Mouse (Mus musculus) liver, adult (tissue): ENCODE results near the gene Vipas39.

ENCODE experiments used
- GATA4 ChIP-seq: IDR thresholded peaks from 2 replicates; pipeline ENCODE4 v1.6.1; 2014; ENCODE audit warnings: mild to moderate bottlenecking, low read length; ENCODE audit not compliant: insufficient replicate concordance

Vipas39 gene

GRCm38 (mm10) chr12:87278118-87278730 lies 12.2 kb upstream of the Vipas39 start:
- peak; percentile 82; the same call in 1 of the 2 replicates for TF ChIP-seq GATA4

- TF ChIP-seq GATA4, result no peak
These were observed 9.1 kb upstream of the Vipas39 start for GRCm38 (mm10) chr12:87274853-87275831.

GRCm38 (mm10) chr12:87267682-87268081 lies 1.6 kb upstream of the Vipas39 start:
- TF ChIP-seq GATA4, result no peak

- TF ChIP-seq GATA4, result no peak
These were observed 959 bp upstream of the Vipas39 start for GRCm38 (mm10) chr12:87266827-87267603.

- no peak for TF ChIP-seq GATA4
These were observed 612 bp downstream of the Vipas39 start for GRCm38 (mm10) chr12:87265444-87265843.

- no peak for TF ChIP-seq GATA4
These were observed 5.5 kb downstream of the Vipas39 start for GRCm38 (mm10) chr12:87260562-87260961.

GRCm38 (mm10) chr12:87256629-87257028 lies 9.4 kb downstream of the Vipas39 start:
- TF ChIP-seq GATA4, result no peak

GRCm38 (mm10) chr12:87253878-87254277 lies 12.2 kb downstream of the Vipas39 start:
- no peak for TF ChIP-seq GATA4

GRCm38 (mm10) chr12:87250161-87250560 lies 15.9 kb downstream of the Vipas39 start:
- no peak for TF ChIP-seq GATA4

- TF ChIP-seq GATA4, result no peak
These were observed 27.4 kb downstream of the Vipas39 start, which contains the start of gene Noxred1 for GRCm38 (mm10) chr12:87238632-87239031. Gene Noxred1, minus strand, starts transcription at chr12:87238732.

- no peak for TF ChIP-seq GATA4
These were observed 29.1 kb downstream of the Vipas39 start for GRCm38 (mm10) chr12:87236882-87237483.

- TF ChIP-seq GATA4, result no peak
These were observed 35.6 kb downstream of the Vipas39 start for GRCm38 (mm10) chr12:87230379-87230895.

- TF ChIP-seq GATA4, result no peak
These were observed 36.4 kb downstream of the Vipas39 start for GRCm38 (mm10) chr12:87229633-87230032.

GRCm38 (mm10) chr12:87226801-87227200 lies 39.3 kb downstream of the Vipas39 start:
- no peak for TF ChIP-seq GATA4

GRCm38 (mm10) chr12:87224950-87225349 lies 41.1 kb downstream of the Vipas39 start:
- TF ChIP-seq GATA4, result no peak

GRCm38 (mm10) chr12:87219362-87219761 lies 46.7 kb downstream of the Vipas39 start:
- TF ChIP-seq GATA4, result no peak
